Mouse (Mus musculus) CH12.LX (cell line): ENCODE results near the gene Glis3. TPM values are rescaled to one million over a fixed set of nuclear protein-coding genes. Genes with fewer than 3 reads are reported as not detected.

ENCODE experiments used
- DNase-seq: peaks from one replicate; pipeline ENCODE4 v3.0.0-alpha.2; 2013; ENCODE audit errors: extremely low read depth
- H3K27ac ChIP-seq: 2 replicates; pipeline ENCODE4 v1.5.1; 2012; ENCODE audit warnings: low read depth, mild to moderate bottlenecking, control low read depth, moderate library complexity; ENCODE audit not compliant: insufficient read depth
- H3K27me3 ChIP-seq: replicated peaks from 2 replicates; pipeline ENCODE3; 2012; ENCODE audit warnings: inconsistent platforms
- H3K36me3 ChIP-seq, 2 experiments: replicated peaks in 1 of 2; 2 replicates each; pipeline versions ENCODE3 to v1.6.1; 2012; ENCODE audit warnings: inconsistent platforms in 1 of 2, low read length in 1 of 2, mild to moderate bottlenecking in 1 of 2, mixed read lengths in 1 of 2, moderate library complexity in 1 of 2; ENCODE audit not compliant: control insufficient read depth in 1 of 2, insufficient read depth in 1 of 2
- H3K4me1 ChIP-seq, 2 experiments: 2 replicates each; pipeline ENCODE4 v1.6.1; 2012; ENCODE audit warnings: inconsistent platforms in 1 of 2, moderate library complexity in 1 of 2; ENCODE audit not compliant: insufficient read depth in 2 of 2, control insufficient read depth in 1 of 2
- H3K4me2 ChIP-seq: 2 replicates; pipeline ENCODE4 v1.6.1; 2012; ENCODE audit warnings: low read depth, mild to moderate bottlenecking, control low read depth; ENCODE audit not compliant: poor library complexity, insufficient read depth, severe bottlenecking
- H3K4me3 ChIP-seq, 3 experiments: fragments of 150-350 bp in 1 of 3; sonication (generic) in 1 of 3; replicated peaks in 1 of 3; 2 replicates each; pipeline versions ENCODE3 to v1.5.1; 2011 to 2012; ENCODE audit warnings: low read depth in 2 of 3, low read length in 2 of 3, mild to moderate bottlenecking in 2 of 3, moderate library complexity in 2 of 3, control low read depth in 1 of 3, improper control_type of control experiment in 1 of 3, inconsistent platforms in 1 of 3, mixed read lengths in 1 of 3; ENCODE audit not compliant: poor library complexity in 1 of 3
- H3K79me2 ChIP-seq: replicated peaks from 2 replicates; pipeline ENCODE4 v1.6.1; 2012; ENCODE audit warnings: mild to moderate bottlenecking, moderate library complexity; ENCODE audit not compliant: control insufficient read depth, poor library complexity, insufficient read depth, severe bottlenecking; ENCODE audit errors: extremely low read depth
- H3K9ac ChIP-seq: 2 replicates; pipeline ENCODE4 v1.6.1; 2012; ENCODE audit warnings: low read depth, mild to moderate bottlenecking, control low read depth, moderate library complexity; ENCODE audit not compliant: insufficient read depth
- H3K9me3 ChIP-seq: replicated peaks from 2 replicates; pipeline ENCODE3; 2012; ENCODE audit warnings: low read length, inconsistent platforms, mixed read lengths
- CTCF ChIP-seq, 2 experiments: IDR thresholded peaks in 1 of 2; conservative IDR thresholded peaks in 1 of 2; 2 replicates each; pipeline ENCODE4 v1.5.1; 2011 to 2012; ENCODE audit warnings: low read depth in 2 of 2, low read length in 2 of 2, improper control_type of control experiment in 1 of 2, inconsistent platforms in 1 of 2, mild to moderate bottlenecking in 1 of 2, moderate library complexity in 1 of 2
- E2F4 ChIP-seq: IDR thresholded peaks from 2 replicates; pipeline ENCODE4 v1.6.1; 2011; ENCODE audit warnings: low read depth, low read length, improper control_type of control experiment; ENCODE audit not compliant: insufficient replicate concordance
- EP300 ChIP-seq: IDR thresholded peaks from 2 replicates; pipeline ENCODE4 v1.6.1; 2011; ENCODE audit warnings: low read length, improper control_type of control experiment
- GABPA ChIP-seq: IDR thresholded peaks from 2 replicates; pipeline ENCODE4 v1.6.1; 2012; ENCODE audit warnings: low read depth, low read length, improper control_type of control experiment, inconsistent platforms; ENCODE audit not compliant: insufficient replicate concordance
- HCFC1 ChIP-seq: IDR thresholded peaks from 2 replicates; pipeline ENCODE4 v1.6.1; 2012; ENCODE audit warnings: low read depth, mild to moderate bottlenecking, inconsistent platforms, low read length, improper control_type of control experiment
- JUN ChIP-seq: IDR thresholded peaks from 2 replicates; pipeline ENCODE4 v1.6.1; 2011; ENCODE audit warnings: low read depth, mild to moderate bottlenecking, low read length, improper control_type of control experiment, moderate library complexity; ENCODE audit not compliant: insufficient read depth
- JUND ChIP-seq: conservative IDR thresholded peaks from 2 replicates; pipeline ENCODE4 v1.6.1; 2011; ENCODE audit warnings: low read depth, low read length, improper control_type of control experiment
- KAT2A ChIP-seq: IDR thresholded peaks from 2 replicates; pipeline ENCODE4 v1.6.1; 2012; ENCODE audit warnings: low read length, improper control_type of control experiment, inconsistent platforms; ENCODE audit not compliant: insufficient replicate concordance
- MAFK ChIP-seq: IDR thresholded peaks from 2 replicates; pipeline ENCODE4 v1.6.1; 2011; ENCODE audit warnings: low read length, improper control_type of control experiment; ENCODE audit not compliant: insufficient replicate concordance
- MAZ ChIP-seq: IDR thresholded peaks from 2 replicates; pipeline ENCODE4 v1.6.1; 2012; ENCODE audit warnings: low read depth, mild to moderate bottlenecking, inconsistent platforms, low read length, improper control_type of control experiment, moderate library complexity
- MEF2A ChIP-seq: IDR thresholded peaks from 2 replicates; pipeline ENCODE4 v1.6.1; 2014; ENCODE audit warnings: low read depth, mild to moderate bottlenecking, inconsistent platforms, low read length, improper control_type of control experiment, borderline replicate concordance
- MYC ChIP-seq: IDR thresholded peaks from 2 replicates; pipeline ENCODE4 v1.6.1; 2011; ENCODE audit warnings: low read depth, mild to moderate bottlenecking, improper control_type of control experiment, low read length
- NELFE ChIP-seq: IDR thresholded peaks from 2 replicates; pipeline ENCODE4 v1.6.1; 2011; ENCODE audit warnings: low read depth, low read length, improper control_type of control experiment
- NRF1 ChIP-seq: IDR thresholded peaks from 2 replicates; pipeline ENCODE4 v1.6.1; 2014; ENCODE audit warnings: low read depth, mild to moderate bottlenecking, inconsistent platforms, low read length, improper control_type of control experiment, moderate library complexity
- PAX5 ChIP-seq: IDR thresholded peaks from 2 replicates; pipeline ENCODE4 v1.6.1; 2012; ENCODE audit warnings: low read length, inconsistent platforms, mixed read lengths
- POLR2A ChIP-seq: IDR thresholded peaks from 2 replicates; pipeline ENCODE4 v1.6.1; 2011; ENCODE audit warnings: low read depth, mild to moderate bottlenecking, improper control_type of control experiment, low read length
- POLR2AphosphoS2 ChIP-seq: IDR thresholded peaks from 2 replicates; pipeline ENCODE4 v1.6.1; 2011; ENCODE audit warnings: low read depth, low read length, improper control_type of control experiment
- SMC3 ChIP-seq: IDR thresholded peaks from 2 replicates; pipeline ENCODE4 v1.6.1; 2011; ENCODE audit warnings: low read depth, low read length, improper control_type of control experiment
- TCF12 ChIP-seq: IDR thresholded peaks from 2 replicates; pipeline ENCODE4 v1.6.1; 2014; ENCODE audit warnings: low read depth, mild to moderate bottlenecking, inconsistent platforms, low read length, improper control_type of control experiment
- UBTF ChIP-seq: IDR thresholded peaks from 2 replicates; pipeline ENCODE4 v1.6.1; 2012; ENCODE audit warnings: low read depth, mild to moderate bottlenecking, inconsistent platforms, low read length, improper control_type of control experiment, moderate library complexity
- USF2 ChIP-seq: conservative IDR thresholded peaks from 2 replicates; pipeline ENCODE4 v1.6.1; 2011; ENCODE audit warnings: low read depth, low read length, improper control_type of control experiment
- ZC3H11A ChIP-seq: IDR thresholded peaks from 2 replicates; pipeline ENCODE4 v1.6.1; 2012; ENCODE audit warnings: low read depth, mild to moderate bottlenecking, inconsistent platforms, low read length, improper control_type of control experiment
- ZMIZ1 ChIP-seq: IDR thresholded peaks from 2 replicates; pipeline ENCODE4 v1.6.1; 2012; ENCODE audit warnings: low read depth, mild to moderate bottlenecking, inconsistent platforms, low read length, improper control_type of control experiment
- dilution Hi-C: fragments of 300-500 bp; cut with MboI; formaldehyde crosslinking; loops from 2 replicates; pipeline ENCODE4 v1.14.3; 2020; ENCODE audit warnings: low sequenced_read_pairs; ENCODE audit not compliant: extremely low pct_unique_long_range_greater_than_20kb, extremely low pct_ligation_motif_present
- in situ Hi-C: fragments of 300-500 bp; cut with MboI; formaldehyde crosslinking; loops from 3 replicates; pipeline ENCODE4 v1.14.3; 2019; ENCODE audit warnings: low sequenced_read_pairs, low pct_ligation_motif_present, low pct_unique_long_range_greater_than_20kb, mixed read lengths
- polyA plus RNA-seq: library from polyadenylated mRNA; unstranded; fragments of >175 nt; gene quantifications from 2 replicates; pipeline ENCODE4 v1.2.1, GENCODE M21; 2012; ENCODE audit warnings: low read depth; ENCODE audit not compliant: insufficient read length
- total RNA-seq, 2 experiments: library from RNA; depleted of rRNA; stranded (reverse); fragments of 300-350 nt in 1 of 2; fragments of >200 nt in 1 of 2; gene quantifications; 2 replicates each; pipeline ENCODE4 v1.2.3; 2012 to 2014

The Glis3 gene
- total and polyA plus RNA-seq, 3 experiments: not detected

DNA sequence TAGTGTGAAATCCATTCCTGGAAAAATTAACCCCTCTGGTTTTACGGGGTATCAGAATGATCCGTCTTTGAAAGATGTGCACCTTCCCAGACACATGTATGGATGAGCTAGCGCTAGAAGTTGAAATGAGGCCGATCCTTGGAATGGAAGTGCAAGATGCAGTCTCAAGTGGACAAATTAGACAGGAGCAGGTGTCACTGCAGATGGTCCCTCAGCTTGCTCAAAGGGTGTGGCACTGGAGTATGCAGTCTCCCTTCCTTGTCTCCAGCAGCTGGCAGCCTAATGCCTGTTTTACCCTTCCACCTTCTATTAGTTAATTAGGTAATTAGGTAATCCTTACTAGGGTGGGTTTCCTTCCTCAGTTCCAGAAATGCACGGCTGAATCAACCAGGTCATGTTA lies 53.7 kb downstream of the Glis3 start:
- dilution Hi-C loops: no loop called here
- H3K36me3 ChIP-seq: no peaks in the 10 kb centered on the region
- no peak overlapping the region for H3K4me3 ChIP-seq
- in situ Hi-C loops: no loop called here
- no peak for DNase-seq
- no peak overlapping the region for H3K27ac ChIP-seq
- no peaks in the 10 kb centered on the region for H3K9me3 ChIP-seq
- TF ChIP-seq ZC3H11A (no peak), NRF1 (no peak), POLR2AphosphoS2 (no peak), TCF12 (no peak), GABPA (no peak), HCFC1 (no peak), ZMIZ1 (no peak), PAX5 (no peak), JUND (no peak), JUN (no peak), SMC3 (no peak), E2F4 (no peak), UBTF (no peak), USF2 (no peak), EP300 (no peak), MYC (no peak), KAT2A (no peak), MAZ (no peak), CTCF (conservative IDR thresholded peaks at IDR 0.05 in 1 of 2, IDR thresholded peaks at IDR 0.05 in 1 of 2; ENCODE audit: low read depth in 2 of 2, low read length in 2 of 2) (no peak)
- H3K4me2 ChIP-seq: no peak overlapping the region
- no peak overlapping the region for H3K9ac ChIP-seq
- H3K4me1 ChIP-seq: peaks cover 0 to 5% of the 10 kb centered on the region in 2 experiments; a peak in 2 of 4 replicates
- no peaks in the 10 kb centered on the region for H3K79me2 ChIP-seq
- no peaks in the 10 kb centered on the region for H3K27me3 ChIP-seq

DNA sequence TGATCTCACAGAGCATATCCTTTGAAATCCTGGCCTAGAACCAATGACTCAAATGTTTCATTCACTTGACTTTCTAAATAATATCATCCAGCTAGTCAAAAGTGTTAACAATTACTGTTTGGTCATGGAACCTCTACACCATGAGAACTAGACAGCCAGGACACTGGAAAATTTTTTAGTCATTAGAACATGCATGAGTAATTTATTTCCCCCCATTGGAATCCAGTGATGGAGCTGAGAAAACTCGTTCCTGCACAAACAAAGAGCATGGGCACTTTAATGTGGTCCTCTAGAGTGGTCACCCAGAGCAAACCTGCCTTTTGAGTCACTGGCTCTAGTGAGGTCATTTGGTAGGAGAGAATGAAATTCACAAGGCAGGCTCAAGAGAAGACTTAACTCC lies 55.3 kb downstream of the Glis3 start:
- H3K4me3 ChIP-seq: no peak overlapping the region
- H3K36me3 ChIP-seq: no peaks in the 10 kb centered on the region
- DNase-seq: no peak
- H3K27ac ChIP-seq: no peak overlapping the region
- H3K79me2 ChIP-seq: no peaks in the 10 kb centered on the region
- no peak overlapping the region for H3K9ac ChIP-seq
- in situ Hi-C loops: no loop called here
- dilution Hi-C loops: no loop called here
- H3K27me3 ChIP-seq: no peaks in the 10 kb centered on the region
- no peaks in the 10 kb centered on the region for H3K9me3 ChIP-seq
- no peak overlapping the region for H3K4me2 ChIP-seq
- peaks cover 0 to 5% of the 10 kb centered on the region in 2 experiments; a peak in 2 of 4 replicates for H3K4me1 ChIP-seq
- no peak for TF ChIP-seq GABPA
- no peak for TF ChIP-seq JUN
- TF ChIP-seq POLR2A: no peak
- no peak for TF ChIP-seq MEF2A
- no peak for TF ChIP-seq UBTF
- no peak for TF ChIP-seq NELFE
- no peak for TF ChIP-seq KAT2A
- no peak for TF ChIP-seq MAFK
